Mouse (Mus musculus) olfactory bulb, adult 2 months (tissue): Measurements from ENCODE around the gene Fam83f. TPM values are rescaled to one million over a fixed set of nuclear protein-coding genes. Genes with fewer than 3 reads are reported as not detected.

Experiments
- H3K27ac ChIP-seq: fragments of 200-500 bp; 2 replicates; pipeline ENCODE4 v1.5.1; 2012; ENCODE audit warnings: low read depth, low read length; ENCODE audit not compliant: insufficient read depth
- H3K4me1 ChIP-seq: fragments of 200-500 bp; 2 replicates; pipeline ENCODE4 v1.6.1; 2012; ENCODE audit warnings: low read length; ENCODE audit not compliant: control insufficient read depth, insufficient read depth
- H3K4me3 ChIP-seq: fragments of 200-500 bp; 2 replicates; pipeline ENCODE4 v1.5.1; 2012; ENCODE audit warnings: mild to moderate bottlenecking, low read depth, low read length, moderate library complexity; ENCODE audit not compliant: insufficient read depth
- CTCF ChIP-seq: fragments of 200-500 bp; IDR thresholded peaks from 2 replicates; pipeline ENCODE4 v1.5.1; 2012; ENCODE audit warnings: low read depth, mild to moderate bottlenecking, low read length, moderate library complexity; ENCODE audit not compliant: insufficient read depth
- POLR2A ChIP-seq: fragments of 200-500 bp; IDR thresholded peaks from 2 replicates; pipeline ENCODE4 v1.6.1; 2012; ENCODE audit warnings: mild to moderate bottlenecking, low read depth, low read length, moderate library complexity; ENCODE audit not compliant: insufficient read depth
- WGBS: fragments of 180-500 bp; shearing (Covaris S2); methylation state at CpG from one replicate; pipeline ENCODE4 v1.1.7; 2018; 5-methylcytosine and 5-hydroxymethylcytosine counted together
- polyA plus RNA-seq: library from polyadenylated mRNA; stranded (reverse); fragments of >200 nt; gene quantifications from 2 replicates; pipeline ENCODE4 v1.2.4, GENCODE M21; 2012; ENCODE audit warnings: low replicate concordance; ENCODE audit not compliant: missing spikeins, insufficient read depth, insufficient read length

Gene Fam83f
- polyA plus RNA-seq, 1 experiment = not detected

DNA sequence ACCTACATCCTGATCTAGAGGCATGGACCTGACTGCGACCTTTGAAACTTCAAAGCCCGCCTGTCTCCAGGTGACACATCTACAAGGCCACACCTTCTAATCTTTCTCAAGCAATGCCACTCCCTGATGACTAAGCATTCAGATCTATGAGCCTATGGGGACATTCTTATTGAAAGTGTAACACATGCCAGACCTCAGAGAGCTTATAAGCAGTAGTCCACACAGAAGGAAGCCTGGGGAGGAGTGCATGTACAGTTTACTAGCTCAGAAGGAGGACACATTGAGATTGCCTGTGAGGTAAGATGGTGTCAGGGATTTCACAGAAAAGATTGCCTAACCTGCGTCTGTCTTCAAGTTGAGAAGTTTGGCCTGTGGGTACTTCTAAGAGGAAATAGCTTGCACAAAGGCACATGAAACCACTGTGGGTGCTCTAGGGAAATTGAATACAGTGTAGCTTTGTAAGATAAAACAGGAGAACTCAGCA lies 71.4 kb downstream of the Fam83f start:
- Histone ChIP-seq H3K4me1 (peaks cover 3% of the 10 kb centered on the region; the same call in 1 of the 2 replicates), H3K27ac (no peak overlapping the region), H3K4me3 (no peak overlapping the region)
- 96% methylated on average over 3 of the region's 3 CpGs for WGBS
- no peak for TF ChIP-seq POLR2A
- no peak for TF ChIP-seq CTCF

DNA sequence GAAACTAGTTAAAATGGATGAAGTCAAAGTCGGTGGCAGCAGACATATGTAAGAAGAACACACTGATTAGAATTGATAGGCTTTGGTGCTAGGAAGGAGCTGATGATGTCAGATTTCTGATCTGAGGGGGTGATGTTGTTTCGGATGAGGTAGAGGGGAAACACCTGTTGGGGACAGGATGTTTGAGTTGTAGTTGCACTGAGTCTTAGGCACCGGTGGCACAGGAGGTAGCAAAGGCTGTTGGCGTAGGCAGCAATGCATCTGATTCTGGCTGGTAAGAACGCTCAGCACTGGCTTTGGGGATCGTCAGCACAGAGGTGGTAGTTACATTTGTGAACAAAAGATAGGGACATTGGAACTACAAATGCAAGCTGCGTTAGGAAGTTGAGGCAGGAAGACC lies 72.0 kb downstream of the Fam83f start:
- no peak overlapping the region for H3K4me3 ChIP-seq
- H3K4me1 ChIP-seq = peaks cover 3% of the 10 kb centered on the region; the same call in 1 of the 2 replicates
- TF ChIP-seq CTCF (no peak), POLR2A (no peak)
- WGBS = 86% methylated on average over 7 of the region's 7 CpGs
- H3K27ac ChIP-seq = no peak overlapping the region

DNA sequence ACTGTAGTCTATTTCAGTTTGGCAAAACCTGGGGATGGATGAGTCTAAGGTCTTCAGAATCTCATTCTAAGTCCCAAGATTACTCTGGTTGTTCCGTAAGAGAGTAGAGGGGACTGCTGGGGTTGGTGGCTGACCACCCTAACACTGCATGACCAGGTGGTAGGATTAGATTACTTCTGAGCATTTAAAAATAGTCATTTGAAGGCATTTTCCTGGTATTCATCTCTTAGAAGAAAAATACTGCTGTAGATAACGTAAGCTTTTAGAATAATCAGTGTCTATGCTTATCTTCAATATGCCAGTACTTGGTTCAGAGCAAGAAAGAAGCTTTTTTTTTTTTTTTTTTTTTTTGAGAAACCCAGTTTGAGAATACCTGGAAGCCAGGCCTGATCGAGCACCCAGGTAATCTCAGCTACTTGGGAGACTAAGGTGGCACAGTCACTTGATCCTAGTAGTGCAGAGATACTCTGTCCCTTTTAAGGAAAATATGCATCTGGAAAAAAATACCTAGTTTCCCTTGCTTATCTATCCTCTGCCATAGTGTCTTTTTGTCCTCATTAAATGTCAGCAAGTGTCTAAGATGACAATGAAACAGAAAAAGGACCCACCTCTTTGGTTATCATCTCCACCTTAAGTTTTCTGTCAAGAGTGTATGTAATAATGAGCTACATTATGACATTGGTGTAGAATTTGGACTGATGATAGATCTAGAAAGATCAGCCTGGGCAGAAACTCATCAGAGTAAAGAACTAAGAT lies 73.2 kb downstream of the Fam83f start:
- Histone ChIP-seq H3K4me3 (no peak overlapping the region), H3K27ac (no peak overlapping the region), H3K4me1 (peaks cover 3% of the 10 kb centered on the region; the same call in 1 of the 2 replicates)
- TF ChIP-seq CTCF (no peak), POLR2A (no peak)
- WGBS = 91% methylated on average over 3 of the region's 3 CpGs

DNA sequence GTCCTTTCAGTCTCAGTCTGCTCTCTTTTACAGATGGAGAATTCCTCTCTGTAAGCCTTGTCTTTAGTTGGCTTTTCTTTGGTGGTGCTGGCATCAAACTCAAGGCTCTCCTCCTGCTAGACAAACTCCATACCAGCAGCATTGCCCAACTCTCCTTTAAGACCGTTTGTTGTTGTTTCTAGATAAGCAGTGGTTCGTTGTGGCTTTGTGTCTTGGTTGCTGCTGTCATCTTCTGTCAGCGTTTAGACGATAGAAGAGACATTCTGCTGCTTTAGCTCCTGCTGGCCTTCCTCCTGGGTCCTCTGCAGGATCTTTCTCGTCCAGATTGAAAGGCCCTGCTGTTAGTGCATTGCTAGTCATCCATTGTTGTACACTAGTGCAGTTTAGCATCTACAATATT lies 77.3 kb downstream of the Fam83f start:
- WGBS = 74% methylated on average over 5 of the region's 5 CpGs
- Histone ChIP-seq H3K27ac (no peak overlapping the region), H3K4me1 (no peaks in the 10 kb centered on the region; the same call in 1 of the 2 replicates), H3K4me3 (no peak overlapping the region)
- no peak for TF ChIP-seq POLR2A
- TF ChIP-seq CTCF = no peak

Other genes with a start within 250 kb of the Fam83f start
- gene Enthd1, start 106.7 kb upstream of the Fam83f start, polyA plus RNA-seq = not detected in 2 replicates
- not detected in 2 replicates for gene Grap2, start 99.3 kb upstream of the Fam83f start, polyA plus RNA-seq
- 47.5 and 1,135 TPM in 2 replicates for gene Tnrc6b, start 39.5 kb downstream of the Fam83f start, polyA plus RNA-seq